Mouse (Mus musculus): ENCODE measurements around the gene Fam208b. TPM values are rescaled to one million over a fixed set of nuclear protein-coding genes. Genes with fewer than 3 reads are reported as not detected.
A peak's percentile ranks its signal among the peaks of the same experiment; 100 is the strongest.

Gene Fam208b
- polyA plus RNA-seq, 1 experiment: 2.5 TPM

- Histone ChIP-seq H3K36me3 (ENCODE audit: control insufficient read depth, insufficient read depth) (no peaks in the 10 kb centered on the region), H3ac (ENCODE audit: control insufficient read depth, insufficient read length) (no peak overlapping the region), H3K4me2 (ENCODE audit: low read depth) (no peak overlapping the region), H3K4me3 (no peak overlapping the region), H3K27me3 (ENCODE audit: control insufficient read depth, insufficient read depth, insufficient read length) (no peaks in the 10 kb centered on the region), H3K79me2 (ENCODE audit: control insufficient read depth, insufficient read depth) (no peaks in the 10 kb centered on the region)
- TF ChIP-seq REST (IDR thresholded peaks at IDR 0.05; ENCODE audit: insufficient read depth, insufficient read length) (no peak), MYOG (IDR thresholded peaks at IDR 0.05; ENCODE audit: control insufficient read depth in 1 of 3, insufficient read depth in 1 of 3, insufficient read length in 2 of 3, low read depth in 2 of 3) (no peak), MAX (IDR thresholded peaks at IDR 0.05; ENCODE audit: low read depth) (no peak)
Observed at GRCm38 (mm10) chr13:3636797-3637196, 25.9 kb upstream of the Fam208b start.

GRCm38 (mm10) chr13:3635076-3635475 is 24.2 kb upstream of the Fam208b start:
- Histone ChIP-seq H3K27me3 (ENCODE audit: control insufficient read depth, insufficient read depth, insufficient read length) (no peaks in the 10 kb centered on the region), H3K4me3 (no peak overlapping the region), H3K4me2 (ENCODE audit: low read depth) (no peak overlapping the region), H3K79me2 (ENCODE audit: control insufficient read depth, insufficient read depth) (no peaks in the 10 kb centered on the region), H3ac (ENCODE audit: control insufficient read depth, insufficient read length) (no peak overlapping the region), H3K36me3 (ENCODE audit: control insufficient read depth, insufficient read depth) (no peaks in the 10 kb centered on the region)
- TF ChIP-seq SRF (IDR thresholded peaks at IDR 0.05; ENCODE audit: control insufficient read depth, insufficient read length, low read depth): no peak

GRCm38 (mm10) chr13:3633895-3634811 is 23.2 kb upstream of the Fam208b start, which contains the start of gene Asb13:
Gene Asb13 (plus strand): TSS chr13:3634032.
- no peaks in the 10 kb centered on the region for H3K27me3 ChIP-seq (ENCODE audit: control insufficient read depth, insufficient read depth, insufficient read length)
- TF ChIP-seq MYOD1 (IDR thresholded peaks at IDR 0.05; ENCODE audit: control insufficient read depth in 1 of 3, insufficient read length in 2 of 3, low read depth in 2 of 3) (no peak), CEBPB (IDR thresholded peaks at IDR 0.05; ENCODE audit: insufficient read depth, poor library complexity, severe bottlenecking) (no peak), MAX (IDR thresholded peaks at IDR 0.05; ENCODE audit: low read depth) (no peak), MYOG (IDR thresholded peaks at IDR 0.05; ENCODE audit: control insufficient read depth in 1 of 3, insufficient read depth in 1 of 3, insufficient read length in 2 of 3, low read depth in 2 of 3) (no peak), E2F4 (IDR thresholded peaks at IDR 0.05; ENCODE audit: insufficient read depth) (no peak), SRF (IDR thresholded peaks at IDR 0.05; ENCODE audit: control insufficient read depth, insufficient read length, low read depth) (no peak), REST (IDR thresholded peaks at IDR 0.05; ENCODE audit: insufficient read depth, insufficient read length) (no peak), POLR2A (IDR thresholded peaks at IDR 0.05; ENCODE audit: insufficient read length, low read depth) (peak; percentile 61), TCF12 (IDR thresholded peaks at IDR 0.05; ENCODE audit: insufficient read depth, poor library complexity, severe bottlenecking) (no peak)

GRCm38 (mm10) chr13:3633131-3633530 is 22.2 kb upstream of the Fam208b start:
- Histone ChIP-seq H3K4me3 (peak overlapping the region; percentile 30), H3K27me3 (ENCODE audit: control insufficient read depth, insufficient read depth, insufficient read length) (no peaks in the 10 kb centered on the region), H3ac (ENCODE audit: control insufficient read depth, insufficient read length) (no peak overlapping the region), H3K36me3 (ENCODE audit: control insufficient read depth, insufficient read depth) (no peaks in the 10 kb centered on the region), H3K79me2 (ENCODE audit: control insufficient read depth, insufficient read depth) (no peaks in the 10 kb centered on the region), H3K4me2 (ENCODE audit: low read depth) (no peak overlapping the region)
- TF ChIP-seq SRF (IDR thresholded peaks at IDR 0.05; ENCODE audit: control insufficient read depth, insufficient read length, low read depth) (no peak), TCF12 (IDR thresholded peaks at IDR 0.05; ENCODE audit: insufficient read depth, poor library complexity, severe bottlenecking) (no peak), MYOD1 (IDR thresholded peaks at IDR 0.05; ENCODE audit: control insufficient read depth in 1 of 3, insufficient read length in 2 of 3, low read depth in 2 of 3) (no peak), POLR2AphosphoS2 (IDR thresholded peaks at IDR 0.05; ENCODE audit: insufficient read length, low read depth) (no peak), MAX (IDR thresholded peaks at IDR 0.05; ENCODE audit: low read depth) (no peak), MYOG (IDR thresholded peaks at IDR 0.05; ENCODE audit: control insufficient read depth in 1 of 3, insufficient read depth in 1 of 3, insufficient read length in 2 of 3, low read depth in 2 of 3) (no peak)

More at GRCm38 (mm10) chr13:3633895-3634811, 23.2 kb upstream of the Fam208b start, which contains the start of gene Asb13:
- H3K36me3 ChIP-seq (ENCODE audit: control insufficient read depth, insufficient read depth): no peaks in the 10 kb centered on the region
- H3K4me3 ChIP-seq: peak within 1 kb of the TSS; percentile 30
- H3K79me2 ChIP-seq (ENCODE audit: control insufficient read depth, insufficient read depth): no peaks in the 10 kb centered on the region
- peak within 1 kb of the TSS; percentile 77 for H3K4me2 ChIP-seq (ENCODE audit: low read depth)
- no peak within 1 kb of the TSS for H3ac ChIP-seq (ENCODE audit: control insufficient read depth, insufficient read length)

- no peak overlapping the region for H3K4me3 ChIP-seq
- TF ChIP-seq TCF3 (IDR thresholded peaks at IDR 0.05; ENCODE audit: insufficient read length, low read depth) (no peak), MYOD1 (IDR thresholded peaks at IDR 0.05; ENCODE audit: control insufficient read depth in 1 of 3, insufficient read length in 2 of 3, low read depth in 2 of 3) (no peak), E2F4 (IDR thresholded peaks at IDR 0.05; ENCODE audit: insufficient read depth) (no peak), USF1 (IDR thresholded peaks at IDR 0.05; ENCODE audit: low read depth) (no peak), MAX (IDR thresholded peaks at IDR 0.05; ENCODE audit: low read depth) (no peak), SRF (IDR thresholded peaks at IDR 0.05; ENCODE audit: control insufficient read depth, insufficient read length, low read depth) (no peak), CEBPB (IDR thresholded peaks at IDR 0.05; ENCODE audit: insufficient read depth, poor library complexity, severe bottlenecking) (no peak), TCF12 (IDR thresholded peaks at IDR 0.05; ENCODE audit: insufficient read depth, poor library complexity, severe bottlenecking) (no peak), MYOG (IDR thresholded peaks at IDR 0.05; ENCODE audit: control insufficient read depth in 1 of 3, insufficient read depth in 1 of 3, insufficient read length in 2 of 3, low read depth in 2 of 3) (no peak), POLR2AphosphoS2 (IDR thresholded peaks at IDR 0.05; ENCODE audit: insufficient read length, low read depth) (no peak), POLR2A (IDR thresholded peaks at IDR 0.05; ENCODE audit: insufficient read length, low read depth) (no peak), REST (IDR thresholded peaks at IDR 0.05; ENCODE audit: insufficient read depth, insufficient read length) (no peak)
- no peak overlapping the region for H3K4me2 ChIP-seq (ENCODE audit: low read depth)
- no peak overlapping the region for H3ac ChIP-seq (ENCODE audit: control insufficient read depth, insufficient read length)
- H3K27me3 ChIP-seq (ENCODE audit: control insufficient read depth, insufficient read depth, insufficient read length): no peaks in the 10 kb centered on the region
- H3K79me2 ChIP-seq (ENCODE audit: control insufficient read depth, insufficient read depth): no peaks in the 10 kb centered on the region
- H3K36me3 ChIP-seq (ENCODE audit: control insufficient read depth, insufficient read depth): no peaks in the 10 kb centered on the region
Observed at GRCm38 (mm10) chr13:3632551-3632950, 21.6 kb upstream of the Fam208b start.

All from myocyte (in vitro differentiated cells).